Mouse (Mus musculus) liver, embryonic 14.5 days (tissue): ENCODE data around the gene Armc7.

Experiments used
- CTCF ChIP-seq: IDR thresholded peaks from 2 replicates; pipeline ENCODE4 v1.5.1; 2016; ENCODE audit warnings: antibody characterized with exemption, low read depth, control low read depth
- EP300 ChIP-seq: IDR thresholded peaks from 2 replicates; pipeline ENCODE4 v1.6.1; 2016; ENCODE audit warnings: antibody characterized with exemption, low read depth

DNA sequence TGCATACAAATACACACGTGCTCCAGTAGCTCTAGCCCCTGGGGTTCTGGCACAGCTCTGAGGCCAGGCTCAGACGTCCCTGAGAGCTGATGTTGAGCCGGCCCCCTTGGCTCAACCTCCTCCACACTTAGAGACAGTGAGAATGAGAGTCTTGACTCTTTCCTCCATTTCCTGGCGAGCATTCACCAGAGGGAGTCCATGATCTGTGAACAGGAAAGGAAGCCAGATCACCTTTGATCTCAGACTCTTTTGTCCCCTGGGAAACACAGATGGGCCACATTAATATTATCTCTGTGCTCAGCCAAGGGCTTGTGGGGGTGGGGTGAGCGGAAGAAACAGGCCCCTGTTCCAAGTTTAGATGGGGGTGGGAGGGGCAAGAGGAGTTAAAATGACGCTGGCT is 18.1 kb upstream of the Armc7 start:
- TF ChIP-seq CTCF (no peak), EP300 (no peak)
